Mouse (Mus musculus) A20 (cell line): Measurements from ENCODE around the gene Nifk.

Experiments used
- DNase-seq: peaks from one replicate; pipeline ENCODE4 v3.0.0-alpha.2; 2011; ENCODE audit warnings: low read depth, low spot score

Nifk gene

GRCm38 (mm10) chr1:118380105-118380786, 58.6 kb downstream of the Nifk start:
- DNase-seq = no peak
